ENCODE assay signal across 8 mouse cellular contexts in genomic region chr7:132213460-132213859, GRCm38 (mm10). TPM values are rescaled to one million over a fixed set of nuclear protein-coding genes. Genes with fewer than 3 reads are reported as not detected.
DNase-seq lines count a peak whose midpoint lies in the region; ATAC-seq lines count a peak whose summit lies in the region.

No protein-coding gene starts in this region.

- no peak overlapping the region for H3K4me3 ChIP-seq in liver, embryonic 12.5 days
- H3K4me3 ChIP-seq in embryonic facial prominence, embryonic 14.5 days (ENCODE audit: low read depth, low read length) = no peak overlapping the region
- H3K4me3 ChIP-seq in midbrain, embryonic 14.5 days (replicated peaks; ENCODE audit: low read depth, low read length) = no peak overlapping the region

- H3K4me2 ChIP-seq in liver, embryonic 12.5 days = no peak overlapping the region
- no peak overlapping the region for H3K4me2 ChIP-seq in embryonic facial prominence, embryonic 14.5 days (ENCODE audit: low read depth, low read length)
- H3K4me2 ChIP-seq in midbrain, embryonic 14.5 days (ENCODE audit: low read length) = no peak overlapping the region

- H3K9ac ChIP-seq in liver, embryonic 12.5 days = no peak overlapping the region
- H3K9ac ChIP-seq in embryonic facial prominence, embryonic 14.5 days (ENCODE audit: low read depth, low read length) = no peak overlapping the region
- H3K9ac ChIP-seq in midbrain, embryonic 14.5 days (replicated peaks; ENCODE audit: low read length) = no peak overlapping the region

- no peaks in the 10 kb centered on the region for H3K4me1 ChIP-seq in liver, embryonic 12.5 days
- peaks cover 10% of the 10 kb centered on the region for H3K4me1 ChIP-seq in embryonic facial prominence, embryonic 14.5 days (ENCODE audit: control insufficient read depth, insufficient read depth, low read length)
- peaks cover 10% of the 10 kb centered on the region; the same call in 1 of the 2 replicates for H3K4me1 ChIP-seq in midbrain, embryonic 14.5 days (ENCODE audit: control insufficient read depth, insufficient read depth, low read length)

- H3K9me3 ChIP-seq in liver, embryonic 12.5 days (replicated peaks) = no peaks in the 10 kb centered on the region
- H3K9me3 ChIP-seq in embryonic facial prominence, embryonic 14.5 days (ENCODE audit: control insufficient read depth, low read length) = no peaks in the 10 kb centered on the region
- no peaks in the 10 kb centered on the region for H3K9me3 ChIP-seq in midbrain, embryonic 14.5 days (ENCODE audit: control insufficient read depth, low read length)

- DNase-seq in liver = peak; percentile 47
- peak; percentile 77 for DNase-seq in adrenal gland, postnatal 25 days
- peak; percentile 78 for DNase-seq in embryonic facial prominence, embryonic 14.5 days (ENCODE audit: low spot score)
- DNase-seq in heart, postnatal 14 days = peak; percentile 75 to 84
- peak; percentile 83 for DNase-seq in left cerebral cortex, adult 18-20 months (ENCODE audit: low spot score in 2 of 2)
- DNase-seq in midbrain, embryonic 14.5 days = peak; percentile 90
- peak; percentile 62 for DNase-seq in urinary bladder, postnatal 25 days (ENCODE audit: low spot score)

- intact Hi-C loops in heart, postnatal 14 days (cut with DNase I) = loop anchor here (1.0 to 5.0 kb wide), 2 partner anchors 314 to 671 kb away; partner anchors contain the start of gene Hmx3

- H3K27ac ChIP-seq in liver, embryonic 12.5 days = no peak overlapping the region
- H3K27ac ChIP-seq in embryonic facial prominence, embryonic 14.5 days (replicated peaks; ENCODE audit: low read depth, low read length) = no peak overlapping the region
- no peak overlapping the region for H3K27ac ChIP-seq in midbrain, embryonic 14.5 days (replicated peaks; ENCODE audit: low read depth, low read length)

- peaks cover 32% of the 10 kb centered on the region; the same call in 1 of the 2 replicates for H3K27me3 ChIP-seq in liver, embryonic 12.5 days (replicated peaks)
- no peaks in the 10 kb centered on the region; the same call in 1 of the 2 replicates for H3K27me3 ChIP-seq in embryonic facial prominence, embryonic 14.5 days (replicated peaks; ENCODE audit: control insufficient read depth, insufficient read depth, low read length)
- no peaks in the 10 kb centered on the region for H3K27me3 ChIP-seq in midbrain, embryonic 14.5 days (ENCODE audit: control insufficient read depth, insufficient read depth, low read length)

- WGBS in liver, embryonic 12.5 days (ENCODE audit: insufficient replicate concordance) = 10% methylated on average over 8 of the region's 8 CpGs
- 5% methylated on average over 8 of the region's 8 CpGs for WGBS in embryonic facial prominence, embryonic 14.5 days
- 7% methylated on average over 8 of the region's 8 CpGs for WGBS in midbrain, embryonic 14.5 days

- ATAC-seq in liver, embryonic 12.5 days = no peak
- ATAC-seq in embryonic facial prominence, embryonic 14.5 days (ENCODE audit: low read depth) = peak; percentile 60; the same call in 1 of the 2 replicates
- no peak for ATAC-seq in midbrain, embryonic 14.5 days (ENCODE audit: low FRiP score, low TSS enrichment)

- no peaks in the 10 kb centered on the region for H3K36me3 ChIP-seq in liver, embryonic 12.5 days
- no peaks in the 10 kb centered on the region for H3K36me3 ChIP-seq in embryonic facial prominence, embryonic 14.5 days (ENCODE audit: control insufficient read depth, insufficient read depth, low read length)
- no peaks in the 10 kb centered on the region for H3K36me3 ChIP-seq in midbrain, embryonic 14.5 days (ENCODE audit: control insufficient read depth, insufficient read depth, low read length)

RNA-seq across cellular contexts. Expression of gene Cpxm2, which starts 58.9 kb away (rescaled TPM):
- polyA plus RNA-seq in liver, embryonic 12.5 days (2016; fragmentation: Nextera tagmentation; extraction: Ambion mirVana) = 0.12 and 0.13 TPM in 2 replicates
- total RNA-seq in adrenal gland, postnatal 25 days (2021) = 6.5 and 6.7 TPM in 2 replicates
- 15.3 and 17.2 TPM in 2 replicates for polyA plus RNA-seq in embryonic facial prominence, embryonic 14.5 days (2014; fragmentation: Nextera tagmentation; extraction: Ambion mirVana)
- total RNA-seq in heart, postnatal 14 days (2021) = under 1 TPM; 0.74 to 0.78 TPM
- 1 to 10 TPM; 3.0 to 5.4 TPM for total RNA-seq in left cerebral cortex, adult 18-20 months (2021)
- polyA plus RNA-seq in midbrain, embryonic 14.5 days (2014; fragmentation: Nextera tagmentation; extraction: Ambion mirVana) = 1.1 and 1.3 TPM in 2 replicates
